Mouse (Mus musculus) olfactory bulb, adult 2 months (tissue): Measurements from ENCODE around the gene Bicd2.

Experiments used
- CTCF ChIP-seq: fragments of 200-500 bp; IDR thresholded peaks from 2 replicates; pipeline ENCODE4 v1.5.1; 2012; ENCODE audit warnings: low read depth, mild to moderate bottlenecking, low read length, moderate library complexity; ENCODE audit not compliant: insufficient read depth
- POLR2A ChIP-seq: fragments of 200-500 bp; IDR thresholded peaks from 2 replicates; pipeline ENCODE4 v1.6.1; 2012; ENCODE audit warnings: mild to moderate bottlenecking, low read depth, low read length, moderate library complexity; ENCODE audit not compliant: insufficient read depth

GRCm38 (mm10) chr13:49400139-49400538 is 58.8 kb downstream of the Bicd2 start:
- TF ChIP-seq CTCF (no peak), POLR2A (no peak)
